Mouse (Mus musculus) G1E (cell line): ENCODE measurements around the gene Rrm2.

Experiments used
- CTCF ChIP-seq: IDR thresholded peaks from 2 replicates; pipeline ENCODE4 v1.5.1; 2012; ENCODE audit warnings: low read depth, low read length, inconsistent platforms, mixed read lengths
- GATA2 ChIP-seq: IDR thresholded peaks from 2 replicates; pipeline ENCODE4 v1.6.1; 2012; ENCODE audit warnings: low read depth, low read length, inconsistent platforms, borderline replicate concordance
- POLR2AphosphoS5 ChIP-seq: IDR thresholded peaks from 2 replicates; pipeline ENCODE4 v1.6.1; 2012; ENCODE audit warnings: low read depth, low read length, inconsistent platforms; ENCODE audit not compliant: insufficient replicate concordance

GRCm38 (mm10) chr12:24686696-24687346 is 21.2 kb upstream of the Rrm2 start:
- TF ChIP-seq CTCF (no peak), POLR2AphosphoS5 (no peak), GATA2 (no peak)
